Mouse (Mus musculus): ENCODE results near the gene Gsg1. TPM values are rescaled to one million over a fixed set of nuclear protein-coding genes. Genes with fewer than 3 reads are reported as not detected.

The Gsg1 gene
- polyA plus RNA-seq, 1 experiment from 2014 or later, result 0.32 TPM

DNA sequence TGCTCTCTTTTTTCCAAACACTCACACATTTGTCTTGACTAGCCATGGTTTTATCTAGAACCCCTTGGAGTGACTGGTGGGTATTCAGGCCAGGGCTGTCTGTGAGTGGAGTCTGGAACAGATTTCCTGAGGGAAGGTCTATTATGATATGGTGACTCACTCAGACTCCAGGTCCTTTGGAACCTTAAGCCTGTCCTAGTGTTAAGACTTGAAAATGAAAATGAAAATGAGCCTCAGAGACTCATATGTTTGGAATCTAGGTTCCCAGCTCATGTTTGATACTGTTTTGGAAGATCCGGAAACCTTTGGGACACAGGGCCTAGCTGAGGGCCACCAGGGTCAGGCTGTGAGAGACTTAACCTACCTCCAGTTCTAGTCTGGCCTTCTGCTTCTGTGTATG lies 11.9 kb upstream of the Gsg1 start:
- no peaks in the 10 kb centered on the region for H3K27me3 ChIP-seq (replicated peaks; ENCODE audit: control insufficient read depth, insufficient read depth, low read length)
- no peak for ATAC-seq
- no peaks in the 10 kb centered on the region for H3K4me1 ChIP-seq (replicated peaks; ENCODE audit: control insufficient read depth, insufficient read depth, low read length)
- no peak overlapping the region for H3K9ac ChIP-seq (replicated peaks; ENCODE audit: low read depth, low read length)
- H3K4me3 ChIP-seq (replicated peaks; ENCODE audit: low read length), result no peak overlapping the region
- no peaks in the 10 kb centered on the region for H3K9me3 ChIP-seq (ENCODE audit: control insufficient read depth, low read length)
- H3K36me3 ChIP-seq (ENCODE audit: control insufficient read depth, insufficient read depth), result no peaks in the 10 kb centered on the region
- H3K27ac ChIP-seq (ENCODE audit: low read length), result no peak overlapping the region
- WGBS, result 90% methylated on average over 1 of the region's 1 CpGs
- H3K4me2 ChIP-seq (ENCODE audit: low read length), result no peak overlapping the region

DNA sequence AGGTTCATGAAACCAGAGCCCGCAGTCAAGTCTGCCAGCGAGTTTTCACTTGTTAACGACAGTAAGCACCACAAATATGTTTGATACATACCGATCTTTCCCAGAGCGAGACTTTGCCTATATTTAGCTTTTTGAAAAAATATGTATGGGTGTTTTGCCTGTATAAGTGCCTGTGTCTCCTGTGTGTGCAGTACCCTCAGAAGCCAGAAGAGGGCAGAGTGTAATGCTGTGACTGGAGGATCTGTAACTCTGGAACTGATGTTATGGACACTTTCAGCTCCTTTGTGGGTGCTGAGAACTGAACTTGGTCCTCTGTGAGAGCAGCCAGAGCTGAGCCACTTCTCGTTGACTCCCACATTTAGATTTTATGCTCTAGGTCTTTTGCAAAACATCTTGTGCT lies 10.0 kb upstream of the Gsg1 start:
- 94% methylated on average over 6 of the region's 6 CpGs for WGBS
- Histone ChIP-seq H3K27me3 (replicated peaks; ENCODE audit: control insufficient read depth, insufficient read depth, low read length) (no peaks in the 10 kb centered on the region), H3K4me3 (replicated peaks; ENCODE audit: low read length) (no peak overlapping the region), H3K36me3 (ENCODE audit: control insufficient read depth, insufficient read depth) (no peaks in the 10 kb centered on the region), H3K4me1 (replicated peaks; ENCODE audit: control insufficient read depth, insufficient read depth, low read length) (no peaks in the 10 kb centered on the region), H3K9me3 (ENCODE audit: control insufficient read depth, low read length) (no peaks in the 10 kb centered on the region), H3K27ac (ENCODE audit: low read length) (no peak overlapping the region), H3K4me2 (ENCODE audit: low read length) (no peak overlapping the region), H3K9ac (replicated peaks; ENCODE audit: low read depth, low read length) (no peak overlapping the region)
- no peak for ATAC-seq

DNA sequence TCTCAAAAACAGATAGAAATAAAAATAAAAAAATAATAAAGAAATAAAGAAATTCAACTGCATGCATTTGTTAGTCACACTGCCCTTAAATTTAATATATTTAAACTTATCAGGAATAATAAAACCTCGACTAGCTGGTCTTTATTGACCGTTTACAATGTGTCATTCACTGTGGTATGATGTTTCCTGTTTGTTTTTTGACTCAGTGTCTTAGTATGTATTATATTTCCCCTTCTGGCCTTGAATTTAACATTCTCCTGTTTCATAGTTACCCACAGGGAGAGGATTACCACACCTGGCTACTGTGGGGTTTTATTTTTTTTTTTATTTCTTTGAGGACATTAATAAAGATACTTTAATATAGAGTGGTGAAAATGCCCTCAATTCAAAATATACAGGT lies 8.4 kb upstream of the Gsg1 start:
- Histone ChIP-seq H3K27me3 (replicated peaks; ENCODE audit: control insufficient read depth, insufficient read depth, low read length) (no peaks in the 10 kb centered on the region), H3K4me1 (replicated peaks; ENCODE audit: control insufficient read depth, insufficient read depth, low read length) (no peaks in the 10 kb centered on the region), H3K27ac (ENCODE audit: low read length) (no peak overlapping the region), H3K4me3 (replicated peaks; ENCODE audit: low read length) (no peak overlapping the region), H3K36me3 (ENCODE audit: control insufficient read depth, insufficient read depth) (no peaks in the 10 kb centered on the region), H3K4me2 (ENCODE audit: low read length) (no peak overlapping the region), H3K9ac (replicated peaks; ENCODE audit: low read depth, low read length) (no peak overlapping the region), H3K9me3 (ENCODE audit: control insufficient read depth, low read length) (no peaks in the 10 kb centered on the region)
- WGBS, result 89% methylated on average over 2 of the region's 2 CpGs
- ATAC-seq, result no peak

DNA sequence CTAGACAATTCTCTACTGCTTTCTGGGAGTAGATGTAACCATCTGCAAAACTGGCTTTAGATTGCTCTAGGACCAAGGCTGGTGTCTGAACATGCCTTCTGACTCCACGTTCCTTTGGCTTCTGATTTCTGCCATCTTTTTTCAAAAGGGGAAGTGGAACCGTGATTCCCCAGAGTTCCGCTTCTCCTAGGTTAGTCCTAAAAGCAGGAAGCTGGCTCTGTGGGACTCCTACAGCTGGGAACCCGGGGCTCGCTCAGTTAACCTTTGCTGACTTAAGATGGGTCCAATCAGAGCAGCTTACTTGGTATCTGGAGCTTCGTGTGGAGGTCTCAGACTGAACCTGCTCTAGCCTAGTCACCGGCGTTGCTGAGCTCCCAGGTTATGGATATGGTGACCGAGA lies 7.0 kb upstream of the Gsg1 start:
- no peak overlapping the region for H3K4me2 ChIP-seq (ENCODE audit: low read length)
- no peak overlapping the region for H3K9ac ChIP-seq (replicated peaks; ENCODE audit: low read depth, low read length)
- H3K9me3 ChIP-seq (ENCODE audit: control insufficient read depth, low read length), result no peaks in the 10 kb centered on the region
- no peak overlapping the region for H3K4me3 ChIP-seq (replicated peaks; ENCODE audit: low read length)
- H3K27ac ChIP-seq (ENCODE audit: low read length), result no peak overlapping the region
- no peaks in the 10 kb centered on the region for H3K4me1 ChIP-seq (replicated peaks; ENCODE audit: control insufficient read depth, insufficient read depth, low read length)
- no peaks in the 10 kb centered on the region for H3K27me3 ChIP-seq (replicated peaks; ENCODE audit: control insufficient read depth, insufficient read depth, low read length)
- ATAC-seq, result no peak
- 88% methylated on average over 9 of the region's 9 CpGs for WGBS
- no peaks in the 10 kb centered on the region for H3K36me3 ChIP-seq (ENCODE audit: control insufficient read depth, insufficient read depth)

DNA sequence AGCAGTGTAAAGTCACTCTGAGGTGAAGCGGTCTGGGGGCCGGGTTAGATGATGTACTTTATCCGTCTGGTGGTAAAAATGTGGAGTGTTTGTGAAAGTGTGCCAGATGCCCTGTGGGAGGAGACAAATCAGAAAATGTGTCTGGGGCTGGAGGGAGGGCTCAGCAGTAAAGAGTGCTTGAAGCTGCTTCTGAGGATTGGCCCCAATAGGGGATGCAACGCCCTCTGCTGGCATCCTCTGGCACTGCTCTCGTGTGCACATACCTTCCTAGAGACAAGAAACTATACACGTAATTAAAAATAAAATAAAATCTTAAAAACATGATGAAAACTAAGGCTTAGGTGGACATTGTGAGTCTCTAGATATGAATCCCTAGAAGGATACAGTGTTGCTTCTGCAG lies 6.3 kb upstream of the Gsg1 start:
- Histone ChIP-seq H3K9ac (replicated peaks; ENCODE audit: low read depth, low read length) (no peak overlapping the region), H3K4me2 (ENCODE audit: low read length) (no peak overlapping the region), H3K27me3 (replicated peaks; ENCODE audit: control insufficient read depth, insufficient read depth, low read length) (no peaks in the 10 kb centered on the region), H3K9me3 (ENCODE audit: control insufficient read depth, low read length) (no peaks in the 10 kb centered on the region), H3K4me3 (replicated peaks; ENCODE audit: low read length) (no peak overlapping the region), H3K27ac (ENCODE audit: low read length) (no peak overlapping the region), H3K36me3 (ENCODE audit: control insufficient read depth, insufficient read depth) (no peaks in the 10 kb centered on the region), H3K4me1 (replicated peaks; ENCODE audit: control insufficient read depth, insufficient read depth, low read length) (no peaks in the 10 kb centered on the region)
- ATAC-seq, result no peak
- 92% methylated on average over 6 of the region's 6 CpGs for WGBS

DNA sequence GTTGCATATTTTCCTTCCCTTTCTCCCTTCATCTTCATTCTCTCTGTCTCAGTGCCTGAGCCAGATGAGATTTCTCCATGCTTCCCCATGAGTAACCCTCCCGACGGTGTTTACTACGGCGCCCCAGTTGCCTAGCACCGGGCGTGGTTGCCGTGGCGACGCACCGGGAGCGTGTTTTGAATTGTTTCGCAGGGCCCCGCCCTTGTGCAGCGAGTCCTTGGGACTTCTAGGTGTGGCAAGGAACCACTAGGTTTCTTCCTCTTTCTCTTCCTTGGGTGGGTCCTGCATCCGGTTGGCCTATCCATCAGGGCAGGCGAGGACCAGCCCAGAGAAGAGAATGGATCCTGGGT lies 1.4 kb downstream of the Gsg1 start:
- ATAC-seq, result peak; percentile 91
- H3K27ac ChIP-seq (ENCODE audit: low read length), result no peak overlapping the region
- peaks cover 26% of the 10 kb centered on the region for H3K4me1 ChIP-seq (replicated peaks; ENCODE audit: control insufficient read depth, insufficient read depth, low read length)
- H3K36me3 ChIP-seq (ENCODE audit: control insufficient read depth, insufficient read depth), result no peaks in the 10 kb centered on the region
- H3K4me2 ChIP-seq (ENCODE audit: low read length), result peak overlapping the region; percentile 48
- peak overlapping the region; percentile 27; the same call in 1 of the 2 replicates for H3K9ac ChIP-seq (replicated peaks; ENCODE audit: low read depth, low read length)
- H3K27me3 ChIP-seq (replicated peaks; ENCODE audit: control insufficient read depth, insufficient read depth, low read length), result no peaks in the 10 kb centered on the region
- 5% methylated on average over 16 of the region's 16 CpGs for WGBS
- H3K9me3 ChIP-seq (ENCODE audit: control insufficient read depth, low read length), result no peaks in the 10 kb centered on the region
- peak overlapping the region; percentile 20 for H3K4me3 ChIP-seq (replicated peaks; ENCODE audit: low read length)

DNA sequence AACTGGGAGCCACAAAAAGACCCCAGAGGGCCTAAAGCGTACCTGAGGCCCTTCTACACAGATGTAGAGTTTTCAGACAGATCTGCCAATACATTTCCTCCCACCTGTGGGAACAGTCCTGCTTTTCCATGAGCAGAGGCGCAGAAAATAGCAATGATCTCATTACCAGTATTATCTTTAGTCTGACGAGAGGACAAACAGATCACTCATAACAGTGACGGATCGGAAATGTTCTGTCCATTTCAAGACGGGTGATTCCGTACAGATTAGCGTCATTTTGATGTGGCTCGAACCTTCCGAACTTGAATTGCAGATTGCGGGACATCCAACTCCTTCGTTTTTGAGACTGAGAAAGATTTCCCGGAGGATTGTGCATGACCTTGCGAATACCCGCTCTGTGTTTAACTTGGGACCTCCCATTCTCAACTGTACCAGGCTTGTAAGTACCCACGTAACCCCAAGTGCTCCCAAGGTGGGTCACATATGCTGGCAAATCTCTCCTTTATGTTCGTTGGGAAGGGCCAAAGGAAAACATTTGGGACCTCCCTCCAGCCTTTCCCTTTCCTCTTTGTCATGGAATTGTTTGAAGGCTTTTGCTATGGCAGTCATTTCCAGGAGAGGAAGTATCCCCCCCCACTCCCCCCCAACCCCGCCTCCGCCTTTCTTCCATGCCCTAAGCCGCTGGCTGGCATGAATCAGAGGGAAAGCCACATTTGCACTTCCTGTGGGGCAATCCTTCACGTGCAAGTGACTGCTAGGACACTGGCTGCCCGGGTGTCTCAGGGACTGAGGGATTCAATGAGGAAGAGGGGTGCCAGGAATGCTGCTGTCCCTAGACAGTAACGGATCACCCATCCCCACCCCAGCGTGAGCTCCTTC lies 2.1 kb downstream of the Gsg1 start:
- peak overlapping the region; percentile 20 for H3K4me3 ChIP-seq (replicated peaks; ENCODE audit: low read length)
- H3K9me3 ChIP-seq (ENCODE audit: control insufficient read depth, low read length), result no peaks in the 10 kb centered on the region
- peak overlapping the region; percentile 27; the same call in 1 of the 2 replicates for H3K9ac ChIP-seq (replicated peaks; ENCODE audit: low read depth, low read length)
- peaks cover 26% of the 10 kb centered on the region for H3K4me1 ChIP-seq (replicated peaks; ENCODE audit: control insufficient read depth, insufficient read depth, low read length)
- H3K27ac ChIP-seq (ENCODE audit: low read length), result no peak overlapping the region
- WGBS, result 45% methylated on average over 24 of the region's 24 CpGs
- ATAC-seq, result peak; percentile 53
- no peaks in the 10 kb centered on the region for H3K36me3 ChIP-seq (ENCODE audit: control insufficient read depth, insufficient read depth)
- peak overlapping the region; percentile 48 for H3K4me2 ChIP-seq (ENCODE audit: low read length)
- H3K27me3 ChIP-seq (replicated peaks; ENCODE audit: control insufficient read depth, insufficient read depth, low read length), result no peaks in the 10 kb centered on the region

DNA sequence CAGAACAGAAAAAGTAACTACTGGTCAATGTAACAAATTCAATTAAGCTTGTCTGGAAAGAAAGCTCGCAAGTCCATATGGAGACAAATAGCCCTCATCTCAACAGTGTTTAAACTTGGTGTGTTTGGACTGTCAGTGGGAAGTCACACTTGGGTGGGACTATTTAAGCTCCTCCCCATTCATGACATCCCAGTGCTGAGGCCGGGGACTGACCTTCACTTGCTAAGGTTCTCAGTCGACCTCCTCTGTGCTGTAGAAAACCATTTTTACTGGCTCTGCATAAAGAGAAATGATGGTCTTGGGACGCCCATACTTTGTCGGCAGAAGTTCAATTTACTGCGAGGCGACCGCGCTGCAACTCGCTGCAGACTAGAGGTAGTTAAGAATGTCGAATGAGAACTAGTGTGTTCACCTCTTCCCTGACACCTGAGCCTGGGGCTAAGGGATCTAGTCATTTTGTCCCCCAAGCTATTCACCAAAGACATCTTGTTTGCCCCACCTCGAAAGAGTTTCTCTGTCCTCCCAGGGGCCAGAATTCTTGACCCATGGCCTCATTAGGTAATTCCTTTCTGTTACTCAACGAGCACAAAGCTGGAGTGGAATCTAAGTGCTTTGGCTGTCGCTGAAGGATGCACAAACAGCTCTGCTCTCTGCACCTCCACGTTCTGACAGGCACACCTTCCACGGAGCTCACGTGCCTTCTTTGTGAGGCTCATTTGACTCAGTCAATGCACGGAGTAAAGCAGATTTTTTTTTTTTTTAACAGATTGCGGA lies 3.0 kb downstream of the Gsg1 start:
- H3K36me3 ChIP-seq (ENCODE audit: control insufficient read depth, insufficient read depth), result no peaks in the 10 kb centered on the region
- H3K9ac ChIP-seq (replicated peaks; ENCODE audit: low read depth, low read length), result no peak overlapping the region
- H3K4me3 ChIP-seq (replicated peaks; ENCODE audit: low read length), result no peak overlapping the region
- peaks cover 26% of the 10 kb centered on the region for H3K4me1 ChIP-seq (replicated peaks; ENCODE audit: control insufficient read depth, insufficient read depth, low read length)
- no peak for ATAC-seq
- WGBS, result 58% methylated on average over 19 of the region's 19 CpGs
- H3K9me3 ChIP-seq (ENCODE audit: control insufficient read depth, low read length), result no peaks in the 10 kb centered on the region
- H3K27me3 ChIP-seq (replicated peaks; ENCODE audit: control insufficient read depth, insufficient read depth, low read length), result no peaks in the 10 kb centered on the region
- H3K4me2 ChIP-seq (ENCODE audit: low read length), result no peak overlapping the region
- no peak overlapping the region for H3K27ac ChIP-seq (ENCODE audit: low read length)

DNA sequence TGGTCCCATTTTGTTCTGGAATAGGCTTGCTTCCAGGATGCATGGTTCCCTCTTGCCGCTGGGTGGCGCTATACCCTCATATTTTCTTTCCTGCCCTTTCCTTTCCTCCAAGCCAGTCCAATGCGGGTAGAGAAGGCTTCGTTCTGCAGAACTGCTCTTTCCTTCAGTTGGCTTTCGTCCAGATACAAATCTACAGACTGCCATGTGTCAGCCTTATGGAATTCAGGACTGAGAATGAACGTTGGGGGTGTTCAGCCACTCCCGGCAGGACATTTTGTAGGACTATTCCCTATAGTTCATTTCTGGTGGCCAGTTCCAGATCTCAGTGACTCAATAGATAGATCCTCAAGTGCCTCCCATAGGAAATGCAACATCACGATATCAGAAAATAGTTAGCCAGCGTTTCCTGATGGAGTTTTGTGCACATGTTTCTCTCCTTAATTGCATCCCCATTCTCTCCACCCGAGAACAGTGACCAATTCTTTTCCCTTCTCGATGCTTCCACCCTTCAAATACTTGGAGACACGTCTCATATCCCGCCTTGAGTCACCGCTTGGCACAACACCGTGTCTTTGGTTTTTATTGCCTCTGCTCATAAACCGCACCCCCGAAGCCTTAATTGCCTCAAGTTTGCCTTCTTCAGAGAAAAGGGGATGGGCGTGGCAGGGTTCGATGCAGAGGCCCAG lies 4.2 kb downstream of the Gsg1 start:
- H3K9ac ChIP-seq (replicated peaks; ENCODE audit: low read depth, low read length), result no peak overlapping the region
- H3K4me1 ChIP-seq (replicated peaks; ENCODE audit: control insufficient read depth, insufficient read depth, low read length), result peaks cover 26% of the 10 kb centered on the region
- H3K4me2 ChIP-seq (ENCODE audit: low read length), result peak overlapping the region; percentile 20; the same call in 1 of the 2 replicates
- H3K27me3 ChIP-seq (replicated peaks; ENCODE audit: control insufficient read depth, insufficient read depth, low read length), result no peaks in the 10 kb centered on the region
- no peaks in the 10 kb centered on the region for H3K9me3 ChIP-seq (ENCODE audit: control insufficient read depth, low read length)
- WGBS, result 28% methylated on average over 19 of the region's 19 CpGs
- no peak overlapping the region for H3K27ac ChIP-seq (ENCODE audit: low read length)
- no peak overlapping the region for H3K4me3 ChIP-seq (replicated peaks; ENCODE audit: low read length)
- no peaks in the 10 kb centered on the region for H3K36me3 ChIP-seq (ENCODE audit: control insufficient read depth, insufficient read depth)
- peak; percentile 68 for ATAC-seq
